Mouse (Mus musculus) intestine, embryonic 14.5 days (tissue): ENCODE results near the gene Xirp1. TPM values are rescaled to one million over a fixed set of nuclear protein-coding genes. Genes with fewer than 3 reads are reported as not detected.

ENCODE experiments used
- ATAC-seq: fragments of 200-750 bp; cut with Nextera tagmentation; replicated peaks from 2 replicates; pipeline ENCODE4 v1.8.0; 2017; ENCODE audit warnings: low read depth, moderate number of reproducible peaks, moderate TSS enrichment, moderate library complexity; ENCODE audit not compliant: low FRiP score, low TSS enrichment
- DNase-seq: peaks from one replicate; pipeline ENCODE4 v3.0.0-alpha.2; 2018; ENCODE audit warnings: low spot score
- H3K27ac ChIP-seq: fragments of 300-500 bp; sonication (generic); 2 replicates; pipeline ENCODE4 v1.5.1; 2014; ENCODE audit warnings: low read depth, mild to moderate bottlenecking, control low read depth
- H3K27me3 ChIP-seq: fragments of 300-500 bp; sonication (generic); replicated peaks from 2 replicates; pipeline ENCODE4 v1.6.1; 2014; ENCODE audit warnings: low read length, control low read depth; ENCODE audit not compliant: control insufficient read depth, insufficient read depth
- H3K36me3 ChIP-seq: fragments of 300-500 bp; sonication (generic); 2 replicates; pipeline ENCODE4 v1.6.1; 2014; ENCODE audit warnings: low read length, control low read depth; ENCODE audit not compliant: control insufficient read depth, insufficient read depth
- H3K4me1 ChIP-seq: fragments of 300-500 bp; sonication (generic); replicated peaks from 2 replicates; pipeline ENCODE4 v1.6.1; 2014; ENCODE audit warnings: low read length, control low read depth, mixed read lengths; ENCODE audit not compliant: control insufficient read depth, insufficient read depth
- H3K4me2 ChIP-seq: fragments of 300-500 bp; sonication (generic); 2 replicates; pipeline ENCODE4 v1.6.1; 2014; ENCODE audit warnings: low read length
- H3K4me3 ChIP-seq: fragments of 300-500 bp; sonication (generic); 2 replicates; pipeline ENCODE4 v1.5.1; 2014; ENCODE audit warnings: low read depth, low read length, control low read depth, mixed read lengths
- H3K9ac ChIP-seq: fragments of 300-500 bp; sonication (generic); 2 replicates; pipeline ENCODE4 v1.6.1; 2014; ENCODE audit warnings: mild to moderate bottlenecking, low read length
- H3K9me3 ChIP-seq: fragments of 300-500 bp; sonication (generic); 2 replicates; pipeline ENCODE4 v1.6.1; 2016; ENCODE audit warnings: low read length, control low read depth; ENCODE audit not compliant: control insufficient read depth
- WGBS: fragments of 180-500 bp; shearing (Covaris S2); extraction: QIAGEN DNeasy Blood & Tissue Kit; methylation state at CpG from one replicate; pipeline ENCODE4 v1.1.7; 2014; 5-methylcytosine and 5-hydroxymethylcytosine counted together
- polyA plus RNA-seq: library from polyadenylated mRNA; unstranded; fragments of >200 nt; fragmentation: Nextera tagmentation; extraction: Ambion mirVana; gene quantifications from 2 replicates; pipeline ENCODE4 v1.2.1, GENCODE M21; 2014

Xirp1 gene
- polyA plus RNA-seq, 1 experiment from 2014 or later, result not detected

GRCm38 (mm10) chr9:120001945-120002725 lies 21.3 kb downstream of the Xirp1 start:
- WGBS, result 10% methylated on average over 31 of the region's 31 CpGs
- Histone ChIP-seq H3K9ac (peak overlapping the region; percentile 56), H3K36me3 (no peaks in the 10 kb centered on the region), H3K4me1 (peaks cover 8% of the 10 kb centered on the region), H3K27me3 (no peaks in the 10 kb centered on the region), H3K9me3 (no peaks in the 10 kb centered on the region), H3K4me2 (peak overlapping the region; percentile 77), H3K27ac (peak overlapping the region; percentile 87), H3K4me3 (peak overlapping the region; percentile 46)
- peak; percentile 94 for DNase-seq
- ATAC-seq, result peak; percentile 91

- H3K4me1 ChIP-seq, result peaks cover 8% of the 10 kb centered on the region
- no peak overlapping the region for H3K4me3 ChIP-seq
- no peak for DNase-seq
- H3K36me3 ChIP-seq, result no peaks in the 10 kb centered on the region
- no peaks in the 10 kb centered on the region for H3K9me3 ChIP-seq
- WGBS, result 75% methylated on average over 5 of the region's 5 CpGs
- H3K27me3 ChIP-seq, result no peaks in the 10 kb centered on the region
- H3K9ac ChIP-seq, result no peak overlapping the region
- no peak for ATAC-seq
- no peak overlapping the region for H3K27ac ChIP-seq
- no peak overlapping the region for H3K4me2 ChIP-seq
These were observed 22.6 kb downstream of the Xirp1 start for GRCm38 (mm10) chr9:120000761-120001160.

DNA sequence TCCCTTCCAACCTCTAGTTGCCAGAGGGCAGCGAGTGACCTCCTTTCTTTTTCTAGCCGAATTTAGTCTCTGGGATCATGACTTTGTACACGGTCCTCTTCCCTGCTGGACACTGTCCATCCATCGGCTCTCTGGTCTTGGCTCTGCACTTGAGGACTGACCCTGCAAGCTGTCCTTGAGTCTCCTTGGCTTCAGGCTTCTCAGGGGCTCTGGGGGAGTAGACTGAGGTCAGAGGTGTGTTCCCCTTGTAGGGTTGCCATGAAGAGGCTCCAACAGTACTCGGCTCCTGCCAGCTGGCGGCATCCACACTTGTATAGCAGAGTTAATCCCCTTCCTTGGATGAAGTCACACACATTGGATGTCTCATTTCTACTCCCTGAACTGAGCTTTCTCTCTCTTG lies 23.8 kb downstream of the Xirp1 start:
- WGBS, result 76% methylated on average over 6 of the region's 6 CpGs
- Histone ChIP-seq H3K27ac (no peak overlapping the region), H3K27me3 (no peaks in the 10 kb centered on the region), H3K4me1 (peaks cover 8% of the 10 kb centered on the region), H3K9ac (no peak overlapping the region), H3K9me3 (no peaks in the 10 kb centered on the region), H3K36me3 (no peaks in the 10 kb centered on the region), H3K4me2 (no peak overlapping the region), H3K4me3 (no peak overlapping the region)
- ATAC-seq (no peak), DNase-seq (no peak)

GRCm38 (mm10) chr9:119998776-119999175 lies 24.6 kb downstream of the Xirp1 start:
- Histone ChIP-seq H3K9me3 (no peaks in the 10 kb centered on the region), H3K4me3 (no peak overlapping the region), H3K4me1 (peaks cover 8% of the 10 kb centered on the region), H3K27me3 (no peaks in the 10 kb centered on the region), H3K27ac (no peak overlapping the region), H3K9ac (no peak overlapping the region), H3K4me2 (no peak overlapping the region), H3K36me3 (no peaks in the 10 kb centered on the region)
- no peak for ATAC-seq
- 82% methylated on average over 1 of the region's 1 CpGs for WGBS
- DNase-seq, result no peak

GRCm38 (mm10) chr9:119996080-119996479 lies 27.3 kb downstream of the Xirp1 start:
- 78% methylated on average over 4 of the region's 4 CpGs for WGBS
- no peak overlapping the region for H3K4me3 ChIP-seq

DNA sequence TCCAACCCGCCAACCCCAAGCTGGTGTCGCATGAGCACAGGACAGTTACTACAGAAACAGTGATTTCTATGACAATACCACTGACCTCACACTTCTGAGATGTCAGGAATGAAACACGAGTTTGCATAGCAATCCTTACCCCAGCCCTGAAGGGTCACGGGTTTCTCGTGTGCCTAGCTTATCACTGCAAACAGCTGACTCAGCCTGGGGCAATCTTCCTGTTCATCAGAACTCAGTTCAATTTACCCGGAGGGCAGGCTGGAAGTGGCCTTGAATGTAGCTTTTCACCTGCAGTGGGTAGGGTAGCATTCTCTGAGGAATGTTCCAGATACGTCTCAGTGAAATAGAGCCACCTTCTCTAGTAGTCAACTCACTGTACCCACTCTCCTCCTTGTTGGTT lies 29.2 kb downstream of the Xirp1 start:
- H3K9me3 ChIP-seq, result no peaks in the 10 kb centered on the region
- ATAC-seq, result no peak; the same call in 1 of the 2 replicates
- no peak overlapping the region for H3K27ac ChIP-seq
- no peak overlapping the region for H3K9ac ChIP-seq
- no peaks in the 10 kb centered on the region for H3K27me3 ChIP-seq
- DNase-seq, result no peak
- H3K4me2 ChIP-seq, result no peak overlapping the region
- 65% methylated on average over 7 of the region's 7 CpGs for WGBS
- no peaks in the 10 kb centered on the region for H3K4me1 ChIP-seq
- H3K4me3 ChIP-seq, result no peak overlapping the region
- H3K36me3 ChIP-seq, result no peaks in the 10 kb centered on the region

More at GRCm38 (mm10) chr9:119996080-119996479, 27.3 kb downstream of the Xirp1 start:
- ATAC-seq (no peak), DNase-seq (no peak)
- H3K4me1 ChIP-seq, result no peaks in the 10 kb centered on the region
- H3K9ac ChIP-seq, result no peak overlapping the region
- H3K9me3 ChIP-seq, result no peaks in the 10 kb centered on the region
- no peaks in the 10 kb centered on the region for H3K36me3 ChIP-seq
- H3K27ac ChIP-seq, result no peak overlapping the region
- H3K27me3 ChIP-seq, result no peaks in the 10 kb centered on the region
- no peak overlapping the region for H3K4me2 ChIP-seq

DNA sequence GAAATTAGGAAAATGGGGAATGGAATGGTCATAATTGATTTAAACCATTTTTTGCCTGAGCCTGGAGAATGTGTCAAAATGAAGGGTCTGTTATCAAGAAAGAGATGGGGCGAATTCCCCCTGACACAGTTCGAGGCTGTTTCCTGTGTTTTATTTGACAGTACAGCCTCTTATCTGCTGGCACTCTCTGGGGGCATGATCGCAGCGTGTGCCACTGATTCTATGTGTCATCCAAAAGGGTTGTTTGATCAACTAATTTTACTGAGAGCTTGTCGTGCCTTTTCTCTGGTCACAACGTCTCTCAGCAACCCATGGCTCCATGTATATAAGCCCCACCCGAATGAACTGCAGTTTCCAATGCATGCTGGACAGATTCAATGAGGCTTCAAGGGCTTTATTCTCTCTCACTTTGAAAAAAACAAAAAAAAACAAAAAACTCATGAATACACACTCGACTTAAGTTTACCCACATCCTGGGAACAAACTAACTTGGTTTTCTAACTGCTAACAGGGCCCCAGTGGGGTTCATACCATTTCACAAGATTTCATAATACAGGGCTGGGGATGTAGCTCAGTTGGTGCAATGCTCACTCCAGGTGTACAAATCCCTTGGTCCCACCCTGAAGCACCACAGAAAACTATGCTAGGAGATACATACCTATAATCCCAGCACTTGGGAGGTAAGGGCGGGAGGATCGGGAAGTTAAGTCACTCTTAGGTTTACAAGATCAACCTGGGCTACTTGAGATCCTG lies 30.1 kb downstream of the Xirp1 start:
- Histone ChIP-seq H3K27me3 (no peaks in the 10 kb centered on the region), H3K9ac (no peak overlapping the region), H3K4me3 (no peak overlapping the region), H3K4me1 (no peaks in the 10 kb centered on the region), H3K9me3 (no peaks in the 10 kb centered on the region), H3K36me3 (no peaks in the 10 kb centered on the region), H3K4me2 (no peak overlapping the region), H3K27ac (no peak overlapping the region)
- ATAC-seq (no peak), DNase-seq (no peak)
- WGBS, result 66% methylated on average over 10 of the region's 10 CpGs

- WGBS, result 31% methylated on average over 5 of the region's 5 CpGs
- Histone ChIP-seq H3K9ac (no peak overlapping the region), H3K4me3 (no peak overlapping the region), H3K27ac (no peak overlapping the region), H3K4me2 (no peak overlapping the region), H3K27me3 (no peaks in the 10 kb centered on the region), H3K36me3 (no peaks in the 10 kb centered on the region), H3K9me3 (no peaks in the 10 kb centered on the region), H3K4me1 (0 out of 2 replicates have a peak, but pooled peaks cover 3% of the 10 kb centered on the region)
- ATAC-seq (no peak), DNase-seq (no peak)
These were observed 32.1 kb downstream of the Xirp1 start for GRCm38 (mm10) chr9:119991310-119991709.
